Mouse (Mus musculus) ES-Bruce4 (cell line): ENCODE measurements at regions not wholly inside any gene's neighbourhood (a gene's known extent, or its start where the extent isn't known, plus 50 kb on each side); places are given as distances from the start of the nearest gene placed in this dataset.

Source experiments
- CTCF ChIP-seq: IDR thresholded peaks from one replicate; pipeline ENCODE4 v1.8.1; 2011; ENCODE audit warnings: low read depth, low read length
- POLR2A ChIP-seq: IDR thresholded peaks from one replicate; pipeline ENCODE4 v1.8.1; 2011; ENCODE audit warnings: low read length; ENCODE audit not compliant: insufficient read depth

DNA sequence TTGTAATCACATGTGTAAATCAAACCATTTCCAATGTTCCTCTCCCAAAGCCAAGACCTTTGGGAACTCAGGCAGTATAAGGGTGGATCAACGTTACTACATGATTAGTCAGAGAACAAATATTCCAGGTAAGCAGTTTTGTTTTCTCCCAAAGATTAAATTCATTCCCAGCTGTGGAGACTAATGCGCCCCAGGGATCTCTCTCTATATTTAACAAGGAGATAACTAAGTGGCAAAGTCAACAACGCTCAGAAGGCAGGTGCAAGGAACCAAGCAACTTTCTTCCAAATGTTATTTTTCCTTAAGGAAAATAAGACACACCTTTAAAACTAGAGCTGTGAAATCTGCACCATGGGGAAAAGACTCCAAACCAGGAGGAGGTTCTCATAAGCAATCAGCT, 163.0 kb upstream of the Ell2 start:
- TF ChIP-seq CTCF (no peak), POLR2A (no peak)
